Mouse (Mus musculus): ENCODE results near the gene Cpne9. TPM values are rescaled to one million over a fixed set of nuclear protein-coding genes. Genes with fewer than 3 reads are reported as not detected.
A peak's percentile ranks its signal among the peaks of the same experiment; 100 is the strongest.

Cpne9 gene
- total RNA-seq, 2 experiments from 2014 or later: not detected

DNA sequence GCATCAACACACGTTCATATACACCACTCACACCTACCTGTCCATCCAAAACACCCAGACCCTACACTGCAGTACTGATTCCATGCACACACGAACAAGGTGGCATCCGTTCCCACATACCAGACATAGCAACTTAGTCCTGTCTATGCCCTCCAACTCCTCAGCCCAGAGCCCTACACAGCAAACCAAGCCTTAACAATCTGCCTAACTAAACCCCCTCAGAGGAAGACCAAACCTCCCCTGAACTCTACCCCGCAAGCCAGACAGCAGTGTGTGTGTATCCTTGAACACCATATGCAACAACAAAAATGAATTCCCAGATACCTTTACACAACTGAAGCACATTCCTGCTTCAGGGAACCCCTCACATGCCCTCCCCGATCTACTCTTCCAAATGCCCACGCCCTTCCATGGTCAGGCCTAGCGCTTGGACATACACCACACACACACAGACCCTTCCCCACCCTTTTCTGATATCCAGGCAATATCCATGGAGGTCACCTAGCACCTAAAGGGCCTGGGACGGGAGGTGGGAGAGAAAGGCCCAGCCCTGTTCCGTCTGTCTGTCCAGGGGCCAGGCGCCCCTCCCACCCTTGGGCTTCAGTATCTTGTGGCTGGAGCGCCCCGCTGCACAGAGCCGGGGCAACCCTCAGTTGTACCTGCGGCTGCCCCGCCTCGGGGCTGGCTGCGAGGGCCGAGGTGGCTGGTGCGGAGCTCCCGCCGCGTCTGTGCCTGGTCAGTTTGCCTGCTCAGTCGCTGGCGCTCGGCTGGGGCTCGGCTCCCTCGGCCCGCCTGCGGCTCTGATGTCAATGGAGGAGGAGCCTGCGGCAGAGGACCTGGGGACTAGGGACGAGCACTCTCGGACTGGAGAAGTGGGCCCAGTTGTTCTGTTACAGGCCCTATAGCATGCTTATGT lies 61.3 kb downstream of the Cpne9 start, which contains the start of gene Camk1:
Camk1 (minus strand) TSS at position 808 of the 916 bp plus-strand sequence.
- peak; percentile 84 for DNase-seq

DNA sequence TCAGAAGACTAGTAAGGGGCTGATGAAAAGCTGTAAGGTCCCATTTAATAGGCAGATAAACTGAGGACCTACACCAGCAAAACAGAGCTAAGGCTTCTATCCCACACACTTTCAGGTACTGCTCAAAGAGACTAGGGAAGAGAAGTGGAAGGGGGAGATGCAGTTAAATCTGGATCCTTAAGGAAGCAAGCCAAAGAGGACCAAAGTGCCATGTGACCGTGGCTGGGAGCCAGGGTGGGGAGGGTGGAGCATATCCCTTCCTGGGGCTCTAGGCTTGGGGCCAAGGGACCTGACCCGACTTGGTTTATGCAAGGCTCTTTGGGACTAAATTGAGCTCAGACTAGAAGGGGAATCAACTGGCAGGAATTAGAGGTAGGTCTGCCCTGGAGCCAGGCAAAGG lies 62.2 kb downstream of the Cpne9 start:
- DNase-seq: peak; percentile 84

DNA sequence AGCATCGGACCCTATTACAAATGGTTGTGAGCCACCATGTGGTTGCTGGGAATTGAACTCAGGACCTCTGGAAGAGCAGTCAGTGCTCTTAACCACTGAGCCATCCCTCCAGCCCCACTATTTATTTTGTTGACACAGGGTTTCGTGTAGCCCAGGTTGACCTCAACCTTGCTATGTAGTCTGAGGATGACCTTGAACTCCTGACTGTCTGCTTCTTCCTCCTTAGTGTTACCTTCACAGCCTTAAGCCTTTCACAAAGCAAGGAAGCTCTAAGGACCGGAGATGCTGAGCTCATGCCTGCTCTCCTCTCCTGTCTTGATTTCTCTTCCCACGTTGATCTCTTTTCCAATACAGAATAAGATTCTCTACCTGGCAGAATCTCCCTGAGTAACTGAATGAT lies 64.8 kb downstream of the Cpne9 start:
- no peak for DNase-seq

GRCm38 (mm10) chr6:113350538-113350937 lies 68.4 kb downstream of the Cpne9 start:
- DNase-seq: no peak

DNA sequence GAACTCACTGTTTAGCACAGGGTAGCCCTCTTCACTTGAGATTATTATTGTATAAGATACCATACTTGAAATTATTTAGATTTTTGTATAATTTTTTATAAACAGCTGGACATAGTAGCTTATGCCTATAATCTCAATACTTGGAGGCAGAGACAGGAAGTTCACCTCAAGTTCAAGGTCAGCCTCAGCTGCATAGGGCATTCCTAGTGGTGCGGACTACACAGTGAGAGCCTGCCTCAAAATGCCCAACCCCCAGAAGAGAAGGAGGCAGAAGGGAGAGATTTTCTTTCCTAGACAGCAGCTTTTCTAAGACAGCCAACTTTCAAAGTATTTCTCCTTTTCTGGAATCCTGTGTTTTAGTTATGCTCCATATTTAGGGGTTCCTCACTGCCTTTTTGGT lies 69.1 kb downstream of the Cpne9 start:
- no peak for DNase-seq

- no peak for DNase-seq
These were observed 69.5 kb downstream of the Cpne9 start for GRCm38 (mm10) chr6:113351653-113352052.

GRCm38 (mm10) chr6:113352820-113353219 lies 70.7 kb downstream of the Cpne9 start:
- no peak for DNase-seq

GRCm38 (mm10) chr6:113353696-113354095 lies 71.6 kb downstream of the Cpne9 start:
- no peak for DNase-seq

Other genes with a start within 250 kb of the Cpne9 start
- gene Thumpd3, start 236.1 kb upstream of the Cpne9 start, total RNA-seq (2021): 10 to 100 TPM; 21.4 to 24.5 TPM
- 10 to 100 TPM; 90.1 to 91.8 TPM for gene Setd5, start 204.9 kb upstream of the Cpne9 start, total RNA-seq (2021)
- under 1 TPM; 0.50 to 0.61 TPM for gene Lhfpl4, start 86.9 kb upstream of the Cpne9 start, total RNA-seq (2021)
- gene Mtmr14, start 44.5 kb upstream of the Cpne9 start, total RNA-seq (2021): 10 to 100 TPM; 12.2 to 12.8 TPM
- gene Brpf1, start 24.8 kb downstream of the Cpne9 start, total RNA-seq (2021): 10 to 100 TPM; 21.8 to 23.8 TPM
- gene Ogg1, start 44.7 kb downstream of the Cpne9 start, total RNA-seq (2021): 1 to 10 TPM; 5.2 to 6.2 TPM
- gene Camk1, start 61.7 kb downstream of the Cpne9 start, total RNA-seq (2021): 10 to 100 TPM; 73.5 to 73.7 TPM
- gene Tada3, start 95.6 kb downstream of the Cpne9 start, total RNA-seq (2021): 10 to 100 TPM; 23.8 to 26.0 TPM
- gene Arpc4, start 95.8 kb downstream of the Cpne9 start, total RNA-seq (2021): 100 to 1,000 TPM; 142 to 143 TPM
- gene Ttll3, start 107.0 kb downstream of the Cpne9 start, total RNA-seq (2021): 1 to 10 TPM; 1.7 to 2.7 TPM
- gene Rpusd3, start 137.0 kb downstream of the Cpne9 start, total RNA-seq (2021): 1 to 10 TPM; 7.1 to 7.9 TPM
- 1 to 10 TPM; 1.8 to 2.3 TPM for gene Cidec, start 153.5 kb downstream of the Cpne9 start, total RNA-seq (2021)
- 10 to 100 TPM; 28.3 to 34.7 TPM for gene Jagn1, start 160.3 kb downstream of the Cpne9 start, total RNA-seq (2021)
- gene Il17re, start 176.2 kb downstream of the Cpne9 start, total RNA-seq (2021): 1 to 10 TPM; 1.1 to 1.3 TPM
- gene Il17rc, start 189.1 kb downstream of the Cpne9 start, total RNA-seq (2021): 10 to 100 TPM in 1 of 2 experiments, 1 to 10 TPM in 1; 7.9 to 10.2 TPM
- 10 to 100 TPM; 34.6 to 41.5 TPM for gene Creld1, start 201.0 kb downstream of the Cpne9 start, total RNA-seq (2021)
- not detected for gene Prrt3, start 219.6 kb downstream of the Cpne9 start, total RNA-seq (2021)
- 10 to 100 TPM; 61.9 to 63.6 TPM for gene Emc3, start 249.3 kb downstream of the Cpne9 start, total RNA-seq (2021)
- gene Fancd2, start 249.4 kb downstream of the Cpne9 start, total RNA-seq (2021): 10 to 100 TPM in 1 of 2 experiments, 1 to 10 TPM in 1; 7.9 to 10.2 TPM